Mouse (Mus musculus) heart, embryonic 14.5 days (tissue): Measurements from ENCODE around the gene Dock8. TPM values are rescaled to one million over a fixed set of nuclear protein-coding genes. Genes with fewer than 3 reads are reported as not detected.

Experiments
- ATAC-seq: fragments of 200-750 bp; cut with Nextera tagmentation; 2 replicates; pipeline ENCODE4 v1.8.0; 2017; ENCODE audit warnings: low read depth, moderate TSS enrichment; ENCODE audit not compliant: insufficient number of reproducible peaks, insufficient read depth, low FRiP score
- H3K27ac ChIP-seq, 2 experiments: fragments of 200-500 bp in 1 of 2; fragments of 300-500 bp in 1 of 2; sonication (generic) in 1 of 2; replicated peaks in 1 of 2; 2 replicates each; pipeline ENCODE4 v1.5.1; 2012 to 2014; ENCODE audit warnings: low read depth in 2 of 2, low read length in 2 of 2, control low read depth in 1 of 2, mild to moderate bottlenecking in 1 of 2, mixed read lengths in 1 of 2; ENCODE audit not compliant: control insufficient read depth in 1 of 2, insufficient read depth in 1 of 2
- H3K27me3 ChIP-seq: fragments of 300-500 bp; sonication (generic); 2 replicates; pipeline ENCODE4 v1.6.1; 2014; ENCODE audit warnings: mild to moderate bottlenecking, low read length, control low read depth; ENCODE audit not compliant: control insufficient read depth, insufficient read depth
- H3K36me3 ChIP-seq: fragments of 300-500 bp; sonication (generic); 2 replicates; pipeline ENCODE4 v1.6.1; 2014; ENCODE audit warnings: mild to moderate bottlenecking, control low read depth, low read length, mixed read lengths; ENCODE audit not compliant: control insufficient read depth, insufficient read depth
- H3K4me1 ChIP-seq, 2 experiments: fragments of 200-500 bp in 1 of 2; fragments of 300-500 bp in 1 of 2; sonication (generic) in 1 of 2; 2 replicates each; pipeline ENCODE4 v1.6.1; 2012 to 2014; ENCODE audit warnings: low read length in 2 of 2, control low read depth in 1 of 2, mixed read lengths in 1 of 2; ENCODE audit not compliant: control insufficient read depth in 2 of 2, insufficient read depth in 2 of 2
- H3K4me2 ChIP-seq: fragments of 300-500 bp; sonication (generic); 2 replicates; pipeline ENCODE4 v1.6.1; 2014; ENCODE audit warnings: mild to moderate bottlenecking, low read length
- H3K4me3 ChIP-seq, 2 experiments: fragments of 200-500 bp in 1 of 2; fragments of 300-500 bp in 1 of 2; sonication (generic) in 1 of 2; 2 replicates each; pipeline ENCODE4 v1.5.1; 2012 to 2014; ENCODE audit warnings: low read length in 2 of 2, mild to moderate bottlenecking in 2 of 2, control low read depth in 1 of 2, low read depth in 1 of 2, moderate library complexity in 1 of 2; ENCODE audit not compliant: control insufficient read depth in 1 of 2, insufficient read depth in 1 of 2
- H3K9ac ChIP-seq: fragments of 300-500 bp; sonication (generic); 2 replicates; pipeline ENCODE4 v1.6.1; 2014; ENCODE audit warnings: mild to moderate bottlenecking, low read length
- H3K9me3 ChIP-seq: fragments of 300-500 bp; sonication (generic); 2 replicates; pipeline ENCODE4 v1.6.1; 2016; ENCODE audit warnings: low read length, control low read depth; ENCODE audit not compliant: control insufficient read depth
- WGBS: fragments of 180-500 bp; shearing (Covaris S2); extraction: QIAGEN DNeasy Blood & Tissue Kit; methylation state at CpG from one replicate; pipeline ENCODE4 v1.1.7; 2014; 5-methylcytosine and 5-hydroxymethylcytosine counted together
- polyA plus RNA-seq: library from polyadenylated mRNA; unstranded; fragments of >200 nt; fragmentation: Nextera tagmentation; extraction: Ambion mirVana; gene quantifications from 2 replicates; pipeline ENCODE4 v1.2.1, GENCODE M21; 2014

Dock8 gene
- polyA plus RNA-seq, 1 experiment from 2014 or later = 4.6 TPM

GRCm38 (mm10) chr19:25208596-25209110 is 209.3 kb downstream of the Dock8 start:
- ATAC-seq = no peak
- no peak overlapping the region for H3K9ac ChIP-seq
- H3K36me3 ChIP-seq = no peaks in the 10 kb centered on the region
- H3K9me3 ChIP-seq = no peaks in the 10 kb centered on the region
- no peak overlapping the region for H3K27ac ChIP-seq
- H3K4me1 ChIP-seq = peaks cover 9 to 13% of the 10 kb centered on the region in 2 experiments; a peak in 3 of 4 replicates
- H3K4me3 ChIP-seq = no peak overlapping the region
- 81% methylated on average over 11 of the region's 11 CpGs for WGBS
- H3K27me3 ChIP-seq = peaks cover 3% of the 10 kb centered on the region; the same call in 1 of the 2 replicates
- H3K4me2 ChIP-seq = no peak overlapping the region

GRCm38 (mm10) chr19:25220611-25221010 is 221.3 kb downstream of the Dock8 start:
- Histone ChIP-seq H3K4me2 (no peak overlapping the region), H3K4me3 (no peak overlapping the region), H3K9me3 (no peaks in the 10 kb centered on the region), H3K27me3 (no peaks in the 10 kb centered on the region), H3K27ac (no peak overlapping the region), H3K36me3 (no peaks in the 10 kb centered on the region), H3K4me1 (peaks cover 0 to 4% of the 10 kb centered on the region in 2 experiments; a peak in 2 of 4 replicates), H3K9ac (no peak overlapping the region)
- WGBS = 59% methylated on average over 2 of the region's 2 CpGs
- ATAC-seq = no peak

- no peak for ATAC-seq
- H3K27ac ChIP-seq = no peak overlapping the region
- 60% methylated on average over 9 of the region's 9 CpGs for WGBS
- H3K4me2 ChIP-seq = 0 out of 2 replicates have a peak overlapping the region, but pooled peaks have one; percentile 13
- no peaks in the 10 kb centered on the region for H3K36me3 ChIP-seq
- no peaks in the 10 kb centered on the region for H3K27me3 ChIP-seq
- peaks cover 0 to 4% of the 10 kb centered on the region in 2 experiments; a peak in 2 of 4 replicates for H3K4me1 ChIP-seq
- no peak overlapping the region for H3K9ac ChIP-seq
- H3K4me3 ChIP-seq = no peak overlapping the region
- no peaks in the 10 kb centered on the region for H3K9me3 ChIP-seq
Observed at GRCm38 (mm10) chr19:25221964-25222640, 222.8 kb downstream of the Dock8 start.

- no peak for ATAC-seq
- WGBS = 74% methylated on average over 4 of the region's 4 CpGs
- Histone ChIP-seq H3K27ac (peak overlapping the region in 1 of 2 experiments; percentile 10; a peak in 1 of 4 replicates), H3K4me2 (no peak overlapping the region), H3K9me3 (no peaks in the 10 kb centered on the region), H3K4me3 (no peak overlapping the region), H3K27me3 (0 out of 2 replicates have a peak, but pooled peaks cover 4% of the 10 kb centered on the region), H3K9ac (no peak overlapping the region), H3K4me1 (peaks cover 2 to 14% of the 10 kb centered on the region in 2 experiments; a peak in 3 of 4 replicates), H3K36me3 (no peaks in the 10 kb centered on the region)
Observed at GRCm38 (mm10) chr19:25230058-25230974, 231.0 kb downstream of the Dock8 start.

- ATAC-seq = no peak
- H3K27ac ChIP-seq = peak overlapping the region; percentile 8 to 10; a peak in 1 of 4 replicates
- no peaks in the 10 kb centered on the region for H3K36me3 ChIP-seq
- 0 out of 2 replicates have a peak, but pooled peaks cover 5% of the 10 kb centered on the region for H3K27me3 ChIP-seq
- 58% methylated on average over 4 of the region's 4 CpGs for WGBS
- H3K9me3 ChIP-seq = no peaks in the 10 kb centered on the region
- H3K4me3 ChIP-seq = no peak overlapping the region
- no peak overlapping the region for H3K9ac ChIP-seq
- no peak overlapping the region for H3K4me2 ChIP-seq
- peaks cover 2 to 14% of the 10 kb centered on the region in 2 experiments; a peak in 3 of 4 replicates for H3K4me1 ChIP-seq
Observed at GRCm38 (mm10) chr19:25230975-25231334, 231.6 kb downstream of the Dock8 start.

GRCm38 (mm10) chr19:25232032-25232431 is 232.7 kb downstream of the Dock8 start:
- Histone ChIP-seq H3K27ac (no peak overlapping the region), H3K4me1 (peaks cover 5 to 14% of the 10 kb centered on the region in 2 experiments; a peak in 3 of 4 replicates), H3K9me3 (no peaks in the 10 kb centered on the region), H3K4me3 (no peak overlapping the region), H3K4me2 (no peak overlapping the region), H3K36me3 (no peaks in the 10 kb centered on the region), H3K27me3 (0 out of 2 replicates have a peak, but pooled peaks cover 5% of the 10 kb centered on the region), H3K9ac (no peak overlapping the region)
- no peak for ATAC-seq
- WGBS = 73% methylated on average over 10 of the region's 10 CpGs
